ENCODE assay signal across 13 mouse cellular contexts in genomic region chr16:44968113-44968512, GRCm38 (mm10). TPM values are rescaled to one million over a fixed set of nuclear protein-coding genes. Genes with fewer than 3 reads are reported as not detected.
"Had no signal": no experiment of that assay in that cellular context is flagged by ENCODE, and none has a peak within 500 bp of the region (broad histone marks: within the 10 kb centered on the region; RNA-seq: fewer than 3 reads in every experiment).

No protein-coding gene starts in this region.

- H3K27me3 ChIP-seq: limb, embryonic 15.5 days; midbrain, embryonic 12.5 days had no signal

- H3K4me3 ChIP-seq: limb, embryonic 15.5 days; midbrain, embryonic 12.5 days had no signal

- H3K36me3 ChIP-seq: limb, embryonic 15.5 days; midbrain, embryonic 12.5 days had no signal

- H3K4me1 ChIP-seq: midbrain, embryonic 12.5 days had no signal

- DNase-seq: kidney, postnatal 36 days; layer of hippocampus, adult 9-11 months; layer of hippocampus, postnatal 36 days; lung, adult 18-20 months; right cerebral cortex, postnatal 14 days; thymus, postnatal 14 days had no signal

- H3K27ac ChIP-seq: limb, embryonic 15.5 days; liver, embryonic 14.5 days; midbrain, embryonic 12.5 days had no signal

RNA-seq across cellular contexts. Expression of gene Cd200r3, which starts 24.6 kb away (rescaled TPM):
- polyA plus RNA-seq: limb, embryonic 11.5 days; midbrain, embryonic 12.5 days; midbrain, postnatal 0 days; neural tube, embryonic 14.5 days; small intestine, adult 2 months had no signal
